Mouse (Mus musculus): Measurements from ENCODE around the gene Ptger3.

GRCm38 (mm10) chr3:157566725-157567565, at the start of gene Ptger3:
- no peak for TF ChIP-seq CTCF (conservative IDR thresholded peaks at IDR 0.05; ENCODE audit: insufficient read depth, insufficient read length, low read depth, low read length)
- no peak for TF ChIP-seq POLR2A (IDR thresholded peaks at IDR 0.05; ENCODE audit: low read depth, low read length)

Data from kidney, adult 2 months (tissue).